Mouse (Mus musculus) erythroblast, embryonic 14.5 days (primary cell): ENCODE measurements around the gene Atf6.

Experiments used
- GATA1 ChIP-seq: IDR thresholded peaks from 2 replicates; pipeline ENCODE4 v1.6.1; 2012; ENCODE audit warnings: low read length, inconsistent platforms, mixed read lengths
- TAL1 ChIP-seq: IDR thresholded peaks from 3 replicates; pipeline ENCODE4 v1.6.1; 2012; ENCODE audit warnings: low read length, inconsistent platforms, mixed read lengths

DNA sequence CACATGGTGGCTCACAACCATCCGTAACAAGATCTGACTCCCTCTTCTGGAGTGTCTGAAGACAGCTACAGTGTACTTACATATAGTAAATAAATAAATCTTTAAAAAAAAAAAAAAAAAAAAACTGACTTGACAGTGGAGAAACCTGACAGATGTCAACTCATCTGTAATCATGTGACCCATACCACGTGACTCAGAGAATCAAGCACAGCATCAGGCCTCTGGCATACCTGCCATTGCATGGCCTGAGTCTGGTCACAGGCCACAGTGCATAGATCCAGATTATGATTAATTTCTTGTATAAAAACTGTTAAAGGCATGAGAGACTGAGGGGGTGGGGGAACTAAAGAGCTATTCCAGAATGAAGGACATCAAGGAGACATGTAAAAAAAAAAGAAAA, 8.7 kb downstream of the Atf6 start:
- TF ChIP-seq GATA1 (no peak), TAL1 (no peak)
